Mouse (Mus musculus) forebrain, embryonic 12.5 days (tissue): Measurements from ENCODE around the gene Rtel1. TPM values are rescaled to one million over a fixed set of nuclear protein-coding genes. Genes with fewer than 3 reads are reported as not detected.
A peak's percentile ranks its signal among the peaks of the same experiment; 100 is the strongest.
"Not testable (repeated sequence)": the region's sequence is repeated elsewhere in the genome, so short reads cannot be mapped to it uniquely, and the experiment has no call there.

ENCODE experiments used
- ATAC-seq: fragments of 200-750 bp; cut with Nextera tagmentation; 2 replicates; pipeline ENCODE4 v1.8.0; 2017; ENCODE audit warnings: moderate TSS enrichment; ENCODE audit not compliant: low FRiP score
- H3K27ac ChIP-seq: fragments of 300-500 bp; sonication (generic); 2 replicates; pipeline ENCODE4 v1.5.1; 2016; ENCODE audit warnings: mild to moderate bottlenecking
- H3K27me3 ChIP-seq: fragments of 300-500 bp; sonication (generic); 2 replicates; pipeline ENCODE4 v1.6.1; 2016; ENCODE audit warnings: mild to moderate bottlenecking
- H3K36me3 ChIP-seq: fragments of 300-500 bp; sonication (generic); replicated peaks from 2 replicates; pipeline ENCODE4 v1.6.1; 2016; ENCODE audit warnings: mild to moderate bottlenecking
- H3K4me1 ChIP-seq: fragments of 300-500 bp; sonication (generic); 2 replicates; pipeline ENCODE4 v1.6.1; 2016
- H3K4me2 ChIP-seq: fragments of 300-500 bp; sonication (generic); 2 replicates; pipeline ENCODE4 v1.6.1; 2016; ENCODE audit warnings: mild to moderate bottlenecking, moderate library complexity
- H3K4me3 ChIP-seq: fragments of 300-500 bp; sonication (generic); replicated peaks from 2 replicates; pipeline ENCODE4 v1.5.1; 2016; ENCODE audit warnings: mild to moderate bottlenecking
- H3K9ac ChIP-seq: fragments of 300-500 bp; sonication (generic); 2 replicates; pipeline ENCODE4 v1.6.1; 2016; ENCODE audit warnings: mild to moderate bottlenecking
- H3K9me3 ChIP-seq: fragments of 300-500 bp; sonication (generic); 2 replicates; pipeline ENCODE4 v1.6.1; 2016
- WGBS: fragments of 180-500 bp; shearing (Covaris S2); methylation state at CpG from one replicate; pipeline ENCODE4 v1.1.7; 2016; 5-methylcytosine and 5-hydroxymethylcytosine counted together
- polyA plus RNA-seq: library from polyadenylated mRNA; unstranded; fragments of >200 nt; fragmentation: Nextera tagmentation; extraction: Ambion mirVana; gene quantifications from 2 replicates; pipeline ENCODE4 v1.2.1, GENCODE M21; 2016

Gene Rtel1
- 59.1 and 67.3 TPM in 2 replicates for polyA plus RNA-seq

DNA sequence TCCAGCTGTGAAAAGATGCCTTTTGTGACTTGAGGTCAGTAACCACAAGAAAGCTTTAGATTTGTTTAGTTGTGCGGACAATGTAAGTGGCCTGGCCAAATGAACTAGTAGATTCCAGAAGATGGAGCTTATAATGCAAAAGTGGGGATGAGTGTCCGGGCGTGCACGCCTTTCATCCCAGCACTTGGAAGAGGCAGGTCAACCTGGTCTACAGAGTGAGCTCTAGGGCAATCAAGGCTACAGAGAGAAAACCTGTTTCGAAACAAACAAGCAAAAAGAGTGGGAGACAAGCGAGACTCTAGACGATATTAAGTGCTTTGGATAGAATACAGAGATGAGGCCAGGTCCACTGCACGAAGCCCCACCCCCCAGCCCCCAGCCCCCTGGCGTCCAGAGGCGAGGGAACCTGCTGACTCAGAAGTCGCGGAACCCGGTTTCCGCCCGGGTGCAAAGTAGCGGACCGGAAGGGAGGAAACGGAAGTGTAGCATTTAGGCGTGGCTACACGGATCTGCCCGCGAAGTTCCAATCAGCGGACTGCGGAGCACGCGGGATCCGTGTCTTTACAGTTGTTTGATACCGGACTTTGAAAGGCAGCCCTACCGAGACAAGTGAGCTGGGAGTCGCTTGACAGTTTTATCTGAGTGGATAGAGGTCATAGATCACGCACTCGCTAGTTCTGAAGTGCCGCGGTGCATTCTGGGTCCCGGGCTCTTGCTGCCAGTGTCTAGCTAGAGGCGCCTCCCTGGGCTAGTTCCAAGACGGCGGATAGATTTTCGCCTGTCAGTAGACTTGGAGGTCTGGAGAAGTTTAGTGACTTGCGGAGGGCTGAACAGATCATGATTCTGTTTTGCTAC lies at the start of gene Rtel1:
Gene Rtel1 (plus strand): TSS at position 492 of the 855 bp plus-strand sequence.
- peak within 1 kb of the TSS; percentile 59 for H3K4me3 ChIP-seq
- no peaks in the 10 kb centered on the region for H3K9me3 ChIP-seq
- H3K27me3 ChIP-seq: peaks cover 25% of the 10 kb centered on the region; the same call in 1 of the 2 replicates
- H3K4me1 ChIP-seq: peaks cover 19% of the 10 kb centered on the region
- H3K36me3 ChIP-seq: peaks cover 26% of the 10 kb centered on the region
- peak within 1 kb of the TSS; percentile 75 for H3K27ac ChIP-seq
- H3K4me2 ChIP-seq: peak within 1 kb of the TSS; percentile 62
- peak; percentile 92 for ATAC-seq
- WGBS: 7% methylated on average over 40 of the region's 40 CpGs
- peak within 1 kb of the TSS; percentile 75 for H3K9ac ChIP-seq

DNA sequence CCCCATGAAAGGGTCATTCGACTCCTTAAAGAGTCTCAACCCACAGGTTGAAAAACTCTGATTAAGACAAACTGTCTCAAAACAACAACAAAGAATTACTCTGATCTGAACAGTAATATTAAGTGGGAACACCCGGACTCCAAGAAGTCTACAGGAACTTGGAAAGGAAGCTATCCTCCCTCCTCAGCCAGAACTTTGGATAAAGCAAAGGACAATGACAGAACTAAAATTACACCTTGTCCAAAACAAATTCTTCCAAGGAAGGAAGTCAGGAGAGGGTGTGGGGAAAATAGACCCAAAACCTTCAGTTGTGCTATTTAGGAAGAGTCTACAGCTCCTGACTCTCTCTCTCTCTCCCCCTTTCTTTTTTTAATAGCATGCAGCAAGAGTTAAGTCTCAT lies 47.4 kb upstream of the Rtel1 start:
- Histone ChIP-seq H3K4me3 (no peak overlapping the region), H3K4me2 (no peak overlapping the region), H3K27me3 (no peaks in the 10 kb centered on the region), H3K9me3 (no peaks in the 10 kb centered on the region), H3K27ac (no peak overlapping the region), H3K36me3 (peaks cover 57% of the 10 kb centered on the region), H3K9ac (no peak overlapping the region), H3K4me1 (no peaks in the 10 kb centered on the region)
- WGBS: 94% methylated on average over 2 of the region's 2 CpGs
- ATAC-seq: no peak

DNA sequence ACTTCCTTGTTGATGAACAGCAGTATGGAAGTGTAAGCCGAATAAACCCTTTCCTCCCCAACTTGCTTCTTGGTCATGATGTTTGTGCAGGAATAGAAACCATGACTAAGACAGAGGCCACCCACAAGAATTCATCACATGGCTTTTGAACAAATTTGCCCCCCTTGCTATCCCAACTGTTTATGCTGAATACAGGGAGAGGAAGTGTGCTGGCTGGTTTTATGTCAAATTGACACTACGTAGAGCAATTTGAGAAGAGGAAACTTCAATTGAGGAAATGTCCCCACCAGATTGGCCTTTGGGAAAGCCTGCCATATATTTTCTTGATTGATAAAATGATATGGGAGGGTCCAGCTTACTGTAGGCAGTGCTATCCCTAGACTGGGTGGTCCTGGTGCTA lies 45.7 kb upstream of the Rtel1 start:
- peaks cover 72% of the 10 kb centered on the region for H3K36me3 ChIP-seq
- 95% methylated on average over 2 of the region's 2 CpGs for WGBS
- ATAC-seq: no peak

DNA sequence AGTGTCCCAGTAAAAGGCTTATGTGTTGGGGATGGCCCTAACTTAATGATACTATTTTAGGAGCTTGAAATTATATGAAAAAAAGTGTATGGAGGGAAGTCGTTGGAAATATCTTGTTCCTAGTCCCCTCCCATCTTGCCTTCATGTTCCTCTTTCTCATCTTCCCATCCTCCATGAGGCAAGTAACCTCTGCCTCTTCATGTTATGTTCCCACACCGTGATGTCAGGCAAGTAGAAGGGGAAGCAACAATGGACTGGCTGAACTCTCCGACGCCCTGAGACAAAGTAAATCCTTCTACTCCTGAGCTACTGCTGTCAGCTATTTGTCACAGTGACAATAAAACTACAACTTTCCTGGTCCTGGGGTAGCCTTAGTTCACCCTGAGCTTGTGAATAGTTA lies 44.9 kb upstream of the Rtel1 start:
- Histone ChIP-seq H3K9ac (no peak overlapping the region), H3K27me3 (no peaks in the 10 kb centered on the region), H3K4me2 (no peak overlapping the region), H3K9me3 (no peaks in the 10 kb centered on the region), H3K4me3 (no peak overlapping the region), H3K27ac (no peak overlapping the region), H3K36me3 (peaks cover 76% of the 10 kb centered on the region), H3K4me1 (no peaks in the 10 kb centered on the region)
- no peak for ATAC-seq
- 82% methylated on average over 4 of the region's 4 CpGs for WGBS

More for the DNA sequence above, 45.7 kb upstream of the Rtel1 start:
- Histone ChIP-seq H3K4me2 (no peak overlapping the region), H3K4me3 (no peak overlapping the region), H3K27me3 (no peaks in the 10 kb centered on the region), H3K27ac (no peak overlapping the region), H3K9me3 (no peaks in the 10 kb centered on the region), H3K4me1 (no peaks in the 10 kb centered on the region), H3K9ac (no peak overlapping the region)

DNA sequence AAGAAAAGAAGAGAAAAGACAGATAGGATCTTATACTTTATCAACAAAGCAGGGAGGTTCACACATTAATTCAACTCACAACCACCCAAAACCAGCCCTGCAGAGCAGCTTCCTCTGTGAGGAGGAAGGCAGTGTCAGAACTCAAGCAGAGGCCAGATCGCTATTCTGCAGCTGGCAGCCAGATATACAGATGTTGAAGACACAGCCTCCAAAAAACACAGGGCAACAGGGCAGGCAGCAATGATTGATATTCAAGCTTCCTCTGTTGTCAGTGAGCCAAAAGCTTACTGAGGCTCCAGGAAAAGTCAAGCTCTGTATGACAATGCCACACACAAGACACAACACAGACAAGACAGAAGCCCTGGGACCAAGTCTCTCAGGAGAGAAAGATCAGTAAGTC lies 42.8 kb upstream of the Rtel1 start:
- H3K9ac ChIP-seq: no peak overlapping the region
- H3K27me3 ChIP-seq: no peaks in the 10 kb centered on the region
- ATAC-seq: no peak
- no peak overlapping the region for H3K27ac ChIP-seq
- H3K9me3 ChIP-seq: no peaks in the 10 kb centered on the region
- no peak overlapping the region for H3K4me2 ChIP-seq
- WGBS: 90% methylated on average over 1 of the region's 1 CpGs
- H3K4me3 ChIP-seq: no peak overlapping the region
- peaks cover 64% of the 10 kb centered on the region for H3K36me3 ChIP-seq
- no peaks in the 10 kb centered on the region for H3K4me1 ChIP-seq

DNA sequence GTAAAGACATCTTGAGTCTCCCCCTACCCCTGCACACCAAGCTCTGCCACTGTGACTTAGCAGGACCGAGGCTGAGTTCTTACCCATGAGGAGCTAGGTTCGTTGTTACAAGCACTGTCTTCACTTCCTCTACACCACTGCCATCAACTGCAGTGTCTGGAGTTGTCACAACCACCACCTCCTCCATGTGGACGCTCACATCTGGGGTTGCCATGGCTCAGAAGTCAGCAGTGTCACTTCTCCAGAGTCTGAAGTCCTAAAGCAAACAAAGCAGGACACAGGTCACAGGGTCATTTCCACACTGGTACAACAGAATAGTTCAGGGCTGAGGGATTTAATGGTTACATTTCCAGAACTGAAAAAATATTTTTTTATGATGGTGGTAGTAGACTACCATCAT lies 41.7 kb upstream of the Rtel1 start:
- ATAC-seq: no peak
- Histone ChIP-seq H3K9ac (no peak overlapping the region), H3K4me1 (no peaks in the 10 kb centered on the region), H3K27me3 (no peaks in the 10 kb centered on the region), H3K27ac (no peak overlapping the region), H3K4me2 (no peak overlapping the region), H3K36me3 (peaks cover 68% of the 10 kb centered on the region), H3K9me3 (no peaks in the 10 kb centered on the region), H3K4me3 (no peak overlapping the region)
- WGBS: 88% methylated on average over 3 of the region's 3 CpGs

DNA sequence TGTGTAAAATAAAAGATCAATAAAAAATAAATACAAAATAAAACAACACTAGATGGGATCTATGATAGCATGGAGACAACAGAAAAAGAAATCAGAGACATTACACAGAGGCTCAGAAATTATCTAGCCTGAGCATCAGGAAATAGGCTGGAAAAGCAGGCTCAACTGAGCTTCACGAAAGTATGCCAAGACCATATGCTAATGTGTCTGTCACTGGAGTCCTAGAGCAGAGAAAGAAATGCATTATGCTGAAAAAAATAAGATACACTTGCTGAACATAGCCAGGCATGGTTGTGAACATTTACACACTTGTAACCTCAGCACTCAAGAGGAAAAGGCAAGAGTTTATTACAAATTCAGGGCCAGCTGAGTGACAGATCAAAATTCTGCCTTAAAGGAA lies 39.6 kb upstream of the Rtel1 start:
- 69% methylated on average over 1 of the region's 1 CpGs for WGBS
- H3K36me3 ChIP-seq: peaks cover 65% of the 10 kb centered on the region
- no peak for ATAC-seq
- H3K27me3 ChIP-seq: no peaks in the 10 kb centered on the region
- H3K9me3 ChIP-seq: no peaks in the 10 kb centered on the region
- H3K4me3 ChIP-seq: no peak overlapping the region
- no peak overlapping the region for H3K9ac ChIP-seq
- no peak overlapping the region for H3K4me2 ChIP-seq
- H3K4me1 ChIP-seq: no peaks in the 10 kb centered on the region
- H3K27ac ChIP-seq: no peak overlapping the region

DNA sequence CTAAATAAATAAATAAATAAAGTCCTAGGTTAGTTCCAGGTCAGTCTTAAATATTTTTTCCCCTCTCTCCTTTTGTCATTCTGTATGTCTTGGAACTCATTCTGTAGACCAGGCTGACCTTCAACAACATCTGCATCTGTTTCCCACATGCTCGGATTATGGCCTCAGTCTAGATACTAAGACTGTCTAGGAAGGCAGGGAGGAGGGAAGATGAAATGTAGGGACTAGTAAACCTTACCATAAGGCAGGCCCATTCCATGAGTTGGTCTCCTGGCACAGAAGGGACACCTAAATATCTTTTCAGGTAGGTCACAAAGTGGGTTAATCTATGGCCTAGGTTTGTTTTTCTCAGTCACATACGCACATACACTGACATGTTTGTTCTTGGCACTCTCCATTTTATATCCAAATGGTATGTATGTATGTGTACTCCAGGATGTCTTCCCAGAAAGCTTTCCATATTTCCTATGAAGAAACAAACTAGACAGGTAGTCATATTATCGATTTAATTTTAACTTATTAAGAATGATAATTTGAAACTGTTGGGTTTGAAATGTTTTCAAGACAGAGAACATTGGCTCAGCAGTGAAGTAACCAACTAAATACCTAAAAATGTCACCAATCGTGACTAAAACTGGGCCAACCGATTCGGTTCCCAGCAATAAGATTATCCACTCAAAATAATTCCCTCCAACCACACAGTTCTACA lies 32.8 kb upstream of the Rtel1 start:
- no peaks in the 10 kb centered on the region for H3K27me3 ChIP-seq
- peak overlapping the region; percentile 85 for H3K9ac ChIP-seq
- H3K4me2 ChIP-seq: peak overlapping the region; percentile 69
- ATAC-seq: no peak
- H3K9me3 ChIP-seq: no peaks in the 10 kb centered on the region
- peaks cover 21% of the 10 kb centered on the region for H3K4me1 ChIP-seq
- peaks cover 22% of the 10 kb centered on the region for H3K36me3 ChIP-seq
- peak overlapping the region; percentile 97 for H3K27ac ChIP-seq
- H3K4me3 ChIP-seq: peak overlapping the region; percentile 68
- WGBS: 64% methylated on average over 6 of the region's 6 CpGs

DNA sequence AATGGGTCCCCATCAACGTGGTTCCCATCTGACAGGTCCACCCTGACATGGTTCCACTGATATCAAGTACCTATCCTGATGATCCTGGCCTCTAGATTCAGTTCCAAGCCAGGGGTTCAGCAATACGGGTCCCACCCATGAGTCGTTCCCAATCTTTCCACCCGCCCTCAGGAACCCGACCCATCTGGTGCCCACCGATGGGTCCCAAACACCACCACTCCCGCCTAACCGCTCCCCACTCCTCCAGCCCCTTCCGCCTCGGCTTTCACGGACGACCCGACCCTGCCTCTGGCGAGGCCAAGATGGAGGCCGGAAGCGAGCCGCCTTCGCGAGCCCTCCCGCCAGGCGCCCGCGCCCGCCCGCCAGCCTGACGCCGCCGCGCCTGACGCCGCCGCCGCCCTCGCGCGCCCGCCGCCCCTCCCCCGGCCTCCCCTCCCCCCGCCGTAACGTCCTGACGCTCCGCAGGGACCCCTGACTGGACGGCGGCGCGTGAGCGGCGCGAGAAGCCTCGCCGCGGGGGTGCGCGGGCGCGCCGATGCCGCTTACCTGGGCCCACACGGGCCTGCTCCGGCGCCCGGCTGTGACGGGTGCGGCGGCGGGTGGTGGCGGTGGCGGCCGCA lies 32.1 kb upstream of the Rtel1 start:
- H3K4me3 ChIP-seq: peak overlapping the region; percentile 68
- no peaks in the 10 kb centered on the region for H3K9me3 ChIP-seq
- H3K36me3 ChIP-seq: peaks cover 16% of the 10 kb centered on the region
- 0% methylated on average over 50 of the region's 71 CpGs for WGBS
- peak overlapping the region; percentile 97 for H3K27ac ChIP-seq
- peak overlapping the region; percentile 69 for H3K4me2 ChIP-seq
- ATAC-seq: peak; percentile 86
- no peaks in the 10 kb centered on the region for H3K27me3 ChIP-seq
- H3K4me1 ChIP-seq: peaks cover 21% of the 10 kb centered on the region
- peak overlapping the region; percentile 85 for H3K9ac ChIP-seq

DNA sequence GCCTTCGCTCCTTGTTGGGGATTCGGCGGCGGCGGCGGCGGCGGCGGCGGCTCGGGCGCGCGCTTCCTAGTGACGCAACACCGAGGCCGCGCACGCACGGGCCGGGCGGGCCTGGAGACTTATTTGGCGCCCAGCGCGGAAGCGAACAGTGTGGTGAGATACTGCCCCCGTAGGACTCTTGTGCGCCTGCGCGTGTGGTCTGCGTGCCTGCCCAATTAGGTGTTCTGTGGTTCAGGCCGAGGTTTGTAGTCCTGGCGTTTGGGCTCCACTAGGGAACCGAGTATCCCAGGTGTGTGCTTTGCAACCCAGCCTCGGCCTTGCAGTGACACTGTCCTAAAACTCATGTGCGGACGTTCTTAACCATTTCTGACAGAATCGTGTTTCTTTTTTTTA lies 31.6 kb upstream of the Rtel1 start, which contains the start of gene Gmeb2:
Gene Gmeb2 (minus strand): TSS at position 78 of the 393 bp plus-strand sequence.
- Histone ChIP-seq H3K4me2 (peak within 1 kb of the TSS; percentile 69), H3K27ac (peak within 1 kb of the TSS; percentile 97), H3K4me3 (peak within 1 kb of the TSS; percentile 68), H3K9ac (peak within 1 kb of the TSS; percentile 85), H3K4me1 (peaks cover 21% of the 10 kb centered on the region), H3K36me3 (peaks cover 15% of the 10 kb centered on the region)
- ATAC-seq: peak; percentile 96
- H3K27me3 ChIP-seq, H3K9me3 ChIP-seq: not testable (repeated sequence)
- 8% methylated on average over 37 of the region's 38 CpGs for WGBS

DNA sequence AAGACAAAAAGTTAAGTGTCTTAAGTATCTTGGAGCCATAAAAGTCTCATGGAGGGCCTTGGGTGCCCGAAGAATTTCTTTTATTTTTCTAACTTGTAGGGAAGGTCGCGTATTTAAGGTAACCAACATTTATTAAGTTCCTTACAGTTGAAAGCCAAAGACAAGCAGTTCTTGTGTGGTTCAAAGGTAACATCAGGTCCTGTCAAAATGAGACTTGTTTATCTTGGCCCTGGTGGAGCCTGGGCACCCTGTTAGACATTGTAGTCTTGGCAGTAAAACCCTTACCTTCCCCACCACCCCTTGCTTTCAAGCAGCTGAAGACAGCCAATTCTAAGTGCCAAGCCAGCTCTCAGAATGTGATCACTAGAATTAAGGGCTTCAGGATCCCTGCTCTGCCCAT lies 30.8 kb upstream of the Rtel1 start:
- Histone ChIP-seq H3K9ac (peak overlapping the region; percentile 56; the same call in 1 of the 2 replicates), H3K4me2 (peak overlapping the region; percentile 62)

DNA sequence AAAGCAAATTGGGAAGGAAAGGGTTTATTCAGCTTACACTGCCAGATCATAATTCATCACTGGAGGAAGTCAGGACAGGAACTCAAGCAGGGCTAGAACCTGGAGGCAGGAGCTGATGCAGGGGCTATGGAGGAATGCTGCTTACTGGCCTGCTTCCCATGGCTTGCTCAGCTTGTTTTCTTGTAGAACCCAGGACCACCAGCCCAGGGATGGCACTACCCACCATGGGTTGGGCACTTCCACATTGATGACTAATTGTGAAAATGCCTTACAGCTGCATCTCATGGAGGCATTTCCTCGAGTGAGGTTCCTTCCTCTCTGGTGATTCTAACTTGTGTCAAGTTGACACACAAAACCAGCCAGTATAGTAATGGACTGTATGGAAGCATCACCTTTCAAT lies 28.6 kb upstream of the Rtel1 start:
- ATAC-seq: no peak
- H3K9ac ChIP-seq: no peak overlapping the region
- H3K4me3 ChIP-seq: no peak overlapping the region
- H3K27ac ChIP-seq: no peak overlapping the region
- peaks cover 21% of the 10 kb centered on the region for H3K4me1 ChIP-seq
- no peaks in the 10 kb centered on the region for H3K27me3 ChIP-seq
- WGBS: 94% methylated on average over 1 of the region's 1 CpGs
- peaks cover 6% of the 10 kb centered on the region; the same call in 1 of the 2 replicates for H3K36me3 ChIP-seq
- H3K4me2 ChIP-seq: no peak overlapping the region
- no peaks in the 10 kb centered on the region for H3K9me3 ChIP-seq

More for the DNA sequence above, 30.8 kb upstream of the Rtel1 start:
- WGBS: 88% methylated on average over 3 of the region's 3 CpGs
- peak overlapping the region; percentile 68 for H3K4me3 ChIP-seq
- H3K4me1 ChIP-seq: peaks cover 21% of the 10 kb centered on the region
- no peak for ATAC-seq
- no peaks in the 10 kb centered on the region for H3K9me3 ChIP-seq
- H3K27me3 ChIP-seq: no peaks in the 10 kb centered on the region
- peaks cover 10% of the 10 kb centered on the region; the same call in 1 of the 2 replicates for H3K36me3 ChIP-seq
- no peak overlapping the region for H3K27ac ChIP-seq
